Mouse (Mus musculus) stomach, embryonic 15.5 days (tissue): ENCODE measurements around the gene Gm20737. TPM values are rescaled to one million over a fixed set of nuclear protein-coding genes. Genes with fewer than 3 reads are reported as not detected.
"Not testable (repeated sequence)": the region's sequence is repeated elsewhere in the genome, so short reads cannot be mapped to it uniquely, and the experiment has no call there.

Experiments
- ATAC-seq: fragments of 200-750 bp; cut with Nextera tagmentation; 2 replicates; pipeline ENCODE4 v1.8.0; 2017; ENCODE audit warnings: low read depth, moderate number of reproducible peaks, moderate TSS enrichment; ENCODE audit not compliant: insufficient read depth, low FRiP score
- H3K27ac ChIP-seq: fragments of 300-500 bp; sonication (generic); 2 replicates; pipeline ENCODE4 v1.5.1; 2015; ENCODE audit warnings: mild to moderate bottlenecking, inconsistent platforms
- H3K27me3 ChIP-seq: fragments of 300-500 bp; sonication (generic); replicated peaks from 2 replicates; pipeline ENCODE4 v1.6.1; 2015; ENCODE audit warnings: inconsistent platforms
- H3K36me3 ChIP-seq: fragments of 300-500 bp; sonication (generic); 2 replicates; pipeline ENCODE4 v1.6.1; 2015; ENCODE audit warnings: inconsistent platforms
- H3K4me1 ChIP-seq: fragments of 300-500 bp; sonication (generic); 2 replicates; pipeline ENCODE4 v1.6.1; 2015; ENCODE audit warnings: inconsistent platforms
- H3K4me2 ChIP-seq: fragments of 300-500 bp; sonication (generic); 2 replicates; pipeline ENCODE4 v1.6.1; 2015; ENCODE audit warnings: mild to moderate bottlenecking, inconsistent platforms
- H3K4me3 ChIP-seq: fragments of 300-500 bp; sonication (generic); replicated peaks from 2 replicates; pipeline ENCODE4 v1.5.1; 2015; ENCODE audit warnings: inconsistent platforms
- H3K9ac ChIP-seq: fragments of 300-500 bp; sonication (generic); 2 replicates; pipeline ENCODE4 v1.6.1; 2015; ENCODE audit warnings: inconsistent platforms
- H3K9me3 ChIP-seq: fragments of 300-500 bp; sonication (generic); 2 replicates; pipeline ENCODE4 v1.6.1; 2016; ENCODE audit warnings: inconsistent platforms
- WGBS: fragments of 180-500 bp; shearing (Covaris S2); methylation state at CpG from one replicate; pipeline ENCODE4 v1.1.7; 2015; 5-methylcytosine and 5-hydroxymethylcytosine counted together
- polyA plus RNA-seq: library from polyadenylated mRNA; unstranded; fragments of >200 nt; fragmentation: Nextera tagmentation; extraction: Ambion mirVana; gene quantifications from 2 replicates; pipeline ENCODE4 v1.2.1, GENCODE M21; 2015

Gm20737 gene
- not detected in 2 replicates for polyA plus RNA-seq

DNA sequence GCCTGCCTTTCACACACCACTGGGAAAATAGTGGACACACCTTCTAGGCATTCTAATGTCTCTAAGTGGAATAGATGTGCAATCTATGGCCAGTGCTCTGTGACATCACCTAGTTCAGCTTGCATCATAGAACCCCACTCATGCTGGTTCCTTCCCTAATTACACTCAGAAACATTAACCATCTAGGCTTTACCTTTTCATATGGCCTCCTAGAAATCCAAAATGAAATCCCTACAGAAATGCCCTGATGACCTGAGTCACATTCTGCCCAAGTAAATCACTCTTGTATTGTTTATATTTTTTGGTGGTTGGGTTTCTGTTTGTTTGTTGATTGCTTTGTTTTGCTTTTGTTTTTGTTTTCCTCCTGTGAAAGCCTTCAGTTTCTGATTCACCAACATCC is at the start of gene Gm20737:
Gene Gm20737 (minus strand): TSS at position 101 of the 400 bp plus-strand sequence.
- H3K9ac ChIP-seq, H3K4me2 ChIP-seq, H3K27ac ChIP-seq, H3K27me3 ChIP-seq, ATAC-seq, H3K4me3 ChIP-seq, H3K4me1 ChIP-seq, H3K36me3 ChIP-seq, H3K9me3 ChIP-seq: not testable (repeated sequence)

GRCm38 (mm10) chrY:10553153-10553552 is 17.3 kb upstream of the Gm20737 start, which contains the start of gene Gm21775:
TSS of gene Gm21775 (plus strand) at chrY:10553453.
- not testable (repeated sequence) for ATAC-seq, H3K9me3 ChIP-seq, H3K27ac ChIP-seq, H3K4me2 ChIP-seq, H3K4me1 ChIP-seq, H3K36me3 ChIP-seq, H3K27me3 ChIP-seq, H3K9ac ChIP-seq, H3K4me3 ChIP-seq
- WGBS, result 78% methylated on average over 1 of the region's 5 CpGs

Other genes with a start within 250 kb of the Gm20737 start
- gene Gm20834, start 211.5 kb downstream of the Gm20737 start, polyA plus RNA-seq, result not detected in 2 replicates
- not detected in 2 replicates for gene Gm28510, start 123.3 kb downstream of the Gm20737 start, polyA plus RNA-seq
- not detected in 2 replicates for gene Gm21775, start 17.4 kb upstream of the Gm20737 start, polyA plus RNA-seq
- not detected in 2 replicates for gene Gm21900, start 80.3 kb upstream of the Gm20737 start, polyA plus RNA-seq
- not detected in 2 replicates for gene Gm20777, start 216.4 kb upstream of the Gm20737 start, polyA plus RNA-seq